Mouse (Mus musculus): ENCODE measurements around the gene Fgfr2.

GRCm38 (mm10) chr7:130309180-130309579, 2814.0 kb downstream of the Fgfr2 start:
- TF ChIP-seq CTCF (conservative IDR thresholded peaks at IDR 0.05; ENCODE audit: low read length) (no peak), POU5F1 (IDR thresholded peaks at IDR 0.05; ENCODE audit: borderline replicate concordance, low read length) (no peak), NANOG (IDR thresholded peaks at IDR 0.05; ENCODE audit: borderline replicate concordance, low read length) (no peak)

Measured in E14TG2a.4 (cell line).